Mouse (Mus musculus) midbrain, embryonic 13.5 days (tissue): ENCODE measurements around the gene Hist1h2bn. TPM values are rescaled to one million over a fixed set of nuclear protein-coding genes. Genes with fewer than 3 reads are reported as not detected.
"Not testable (repeated sequence)": the region's sequence is repeated elsewhere in the genome, so short reads cannot be mapped to it uniquely, and the experiment has no call there.

ENCODE experiments used
- ATAC-seq: fragments of 200-750 bp; cut with Nextera tagmentation; 2 replicates; pipeline ENCODE4 v1.8.0; 2017; ENCODE audit warnings: mild to moderate bottlenecking, moderate TSS enrichment, moderate library complexity
- H3K27ac ChIP-seq: fragments of 300-500 bp; sonication (generic); 2 replicates; pipeline ENCODE4 v1.5.1; 2015; ENCODE audit warnings: inconsistent platforms, mild to moderate bottlenecking, moderate library complexity
- H3K27me3 ChIP-seq: fragments of 300-500 bp; sonication (generic); 2 replicates; pipeline ENCODE4 v1.6.1; 2015; ENCODE audit warnings: mild to moderate bottlenecking, inconsistent platforms
- H3K36me3 ChIP-seq: fragments of 300-500 bp; sonication (generic); 2 replicates; pipeline ENCODE4 v1.6.1; 2015; ENCODE audit warnings: mild to moderate bottlenecking, inconsistent platforms
- H3K4me1 ChIP-seq: fragments of 300-500 bp; sonication (generic); replicated peaks from 2 replicates; pipeline ENCODE4 v1.6.1; 2015; ENCODE audit warnings: inconsistent platforms
- H3K4me2 ChIP-seq: fragments of 300-500 bp; sonication (generic); replicated peaks from 2 replicates; pipeline ENCODE4 v1.6.1; 2015; ENCODE audit warnings: moderate library complexity, mild to moderate bottlenecking, inconsistent platforms
- H3K4me3 ChIP-seq: fragments of 300-500 bp; sonication (generic); replicated peaks from 2 replicates; pipeline ENCODE4 v1.5.1; 2015; ENCODE audit warnings: mild to moderate bottlenecking, inconsistent platforms
- H3K9ac ChIP-seq: fragments of 300-500 bp; sonication (generic); replicated peaks from 2 replicates; pipeline ENCODE4 v1.6.1; 2015; ENCODE audit warnings: mild to moderate bottlenecking, inconsistent platforms
- H3K9me3 ChIP-seq: fragments of 300-500 bp; sonication (generic); 2 replicates; pipeline ENCODE4 v1.6.1; 2016; ENCODE audit warnings: mild to moderate bottlenecking, inconsistent platforms
- WGBS: fragments of 180-500 bp; shearing (Covaris S2); methylation state at CpG from one replicate; pipeline ENCODE4 v1.1.7; 2015; 5-methylcytosine and 5-hydroxymethylcytosine counted together
- microRNA-seq: library from miRNA; unstranded; fragments of <30 nt; microRNA quantifications from one replicate; pipeline ENCODE4, GENCODE M21; 2016
- polyA plus RNA-seq: library from polyadenylated mRNA; unstranded; fragments of >200 nt; fragmentation: Nextera tagmentation; extraction: Ambion mirVana; gene quantifications from 2 replicates; pipeline ENCODE4 v1.2.1, GENCODE M21; 2015

Hist1h2bn gene
- polyA plus RNA-seq, 1 experiment from 2014 or later: 2.5 TPM

GRCm38 (mm10) chr13:21786899-21787629 lies 33.1 kb downstream of the Hist1h2bn start, which contains the start of the genes Hist1h2an and Hist1h2bp:
Hist1h2an (minus strand) TSS chr13:21787218.
Hist1h2bp (plus strand) TSS chr13:21787461.
- not testable (repeated sequence) for H3K27me3 ChIP-seq, H3K9me3 ChIP-seq, H3K36me3 ChIP-seq
- peak within 1 kb of the TSS; percentile 61 for H3K9ac ChIP-seq
- ATAC-seq: peak; percentile 96
- peak within 1 kb of the TSS; percentile 84 for H3K27ac ChIP-seq
- H3K4me3 ChIP-seq: peak within 1 kb of the TSS; percentile 39
- peaks cover 41% of the 10 kb centered on the region for H3K4me1 ChIP-seq
- peak within 1 kb of the TSS; percentile 64 for H3K4me2 ChIP-seq
- under 1% methylated on average over 42 of the region's 63 CpGs for WGBS

- Histone ChIP-seq H3K4me3 (peak overlapping the region; percentile 39), H3K9ac (peak overlapping the region; percentile 41; the same call in 1 of the 2 replicates), H3K9me3 (no peaks in the 10 kb centered on the region), H3K4me1 (peaks cover 34% of the 10 kb centered on the region), H3K36me3 (no peaks in the 10 kb centered on the region), H3K27ac (peak overlapping the region; percentile 68), H3K27me3 (no peaks in the 10 kb centered on the region), H3K4me2 (peak overlapping the region; percentile 64)
- no peak for ATAC-seq
- 8% methylated on average over 17 of the region's 21 CpGs for WGBS
Observed at GRCm38 (mm10) chr13:21787760-21788593, 34.1 kb downstream of the Hist1h2bn start.

DNA sequence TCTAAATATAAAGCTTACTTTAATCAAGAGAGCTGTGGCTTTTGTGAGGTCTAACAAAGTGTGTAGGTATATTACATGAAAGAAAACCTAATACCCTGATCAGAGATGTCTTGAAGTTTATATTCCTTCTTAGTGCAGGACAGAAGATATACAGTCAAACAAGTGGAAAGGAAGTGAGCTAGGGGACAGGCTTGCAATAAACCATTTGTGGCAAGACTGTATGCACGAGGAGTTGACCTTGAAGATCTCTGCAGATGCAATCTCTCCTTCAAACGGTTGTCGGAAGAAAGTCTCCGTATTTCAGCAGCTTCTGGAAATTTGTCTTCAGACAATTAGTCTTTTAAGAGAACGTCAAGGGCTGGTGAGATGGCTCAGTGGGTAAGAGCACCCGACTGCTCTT lies 36.0 kb downstream of the Hist1h2bn start:
- H3K9ac ChIP-seq: no peak overlapping the region
- H3K36me3 ChIP-seq: no peaks in the 10 kb centered on the region
- ATAC-seq: no peak

DNA sequence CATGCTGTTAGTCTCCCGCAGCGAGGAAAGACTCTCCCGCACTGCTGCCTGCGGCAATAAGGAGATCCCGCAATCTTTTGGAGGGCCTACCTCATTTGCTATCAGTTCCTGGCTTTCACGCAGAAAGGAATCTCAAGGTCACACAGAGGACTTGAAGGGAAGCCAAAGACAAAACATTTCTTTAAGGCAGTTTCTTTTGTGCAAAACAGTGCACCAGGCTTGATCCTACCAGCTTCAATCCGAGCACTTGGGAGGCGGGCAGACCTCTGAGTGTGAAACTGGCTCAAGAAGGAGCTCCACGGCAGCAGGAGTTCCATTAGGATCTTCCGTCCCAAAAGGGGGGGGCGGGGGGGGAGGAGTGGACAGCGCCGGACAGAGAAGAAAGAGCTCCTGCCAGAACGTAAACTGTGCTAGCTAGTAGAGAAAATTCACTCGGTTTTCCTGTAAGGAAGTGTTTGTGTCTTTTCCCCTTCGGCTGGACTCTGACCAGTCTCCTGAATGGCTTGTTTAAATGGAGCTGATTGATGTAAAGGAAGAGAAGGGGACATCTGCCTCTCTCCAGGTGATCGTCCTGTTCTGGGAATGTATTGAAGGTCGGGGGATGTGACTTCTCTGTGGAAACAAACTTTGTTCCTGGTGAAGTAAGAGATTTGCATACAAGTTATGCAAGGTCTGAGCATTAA lies 36.8 kb downstream of the Hist1h2bn start:
- no peaks in the 10 kb centered on the region for H3K36me3 ChIP-seq
- H3K4me3 ChIP-seq: no peak overlapping the region
- H3K9me3 ChIP-seq: no peaks in the 10 kb centered on the region
- no peak overlapping the region for H3K27ac ChIP-seq
- peak overlapping the region; percentile 50; the same call in 1 of the 2 replicates for H3K9ac ChIP-seq
- H3K27me3 ChIP-seq: no peaks in the 10 kb centered on the region
- 7% methylated on average over 18 of the region's 18 CpGs for WGBS
- peak overlapping the region; percentile 33 for H3K4me2 ChIP-seq
- no peak for ATAC-seq
- peaks cover 23% of the 10 kb centered on the region for H3K4me1 ChIP-seq

More for the DNA sequence above, 36.0 kb downstream of the Hist1h2bn start:
- Histone ChIP-seq H3K4me3 (no peak overlapping the region), H3K4me2 (no peak overlapping the region), H3K9me3 (no peaks in the 10 kb centered on the region), H3K27me3 (no peaks in the 10 kb centered on the region), H3K4me1 (peaks cover 24% of the 10 kb centered on the region), H3K27ac (no peak overlapping the region)
- WGBS: 61% methylated on average over 6 of the region's 6 CpGs

DNA sequence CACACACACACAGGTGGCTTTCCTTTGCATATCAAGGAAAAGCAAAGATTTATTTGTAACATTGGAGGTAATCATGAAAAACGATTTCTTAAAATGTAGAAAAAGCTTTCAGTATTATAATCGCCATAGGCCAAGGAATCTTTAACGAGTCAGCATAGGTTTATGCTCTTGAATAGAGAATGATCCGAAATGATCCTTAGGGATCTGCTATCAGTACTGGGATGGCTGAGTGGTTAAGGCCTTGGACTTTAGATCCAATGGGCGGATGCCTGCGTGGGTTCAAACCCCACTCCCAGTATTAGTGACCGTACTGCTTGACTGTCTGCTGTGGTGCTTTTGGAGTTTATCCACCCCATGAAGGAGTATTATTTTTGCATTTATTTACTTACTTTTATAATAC lies 41.7 kb downstream of the Hist1h2bn start:
- no peak overlapping the region for H3K4me2 ChIP-seq

DNA sequence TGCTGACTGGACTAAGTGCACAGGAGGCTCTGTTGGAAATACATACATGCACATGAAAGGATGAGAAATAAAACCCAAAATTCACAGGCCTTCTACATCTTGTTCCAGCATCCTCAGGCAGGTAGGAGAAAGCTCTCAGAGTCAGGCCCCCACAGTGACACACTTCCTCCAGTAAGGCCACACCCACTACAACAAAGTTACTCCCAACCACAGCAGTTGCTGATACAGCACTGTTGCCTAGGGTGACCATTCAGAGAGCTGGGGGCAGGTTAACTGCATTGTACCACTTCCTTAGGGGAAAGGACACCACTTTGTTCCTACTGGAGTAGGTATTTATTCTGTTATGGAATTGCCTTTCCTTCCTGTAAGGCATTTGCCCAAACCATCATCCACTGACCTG lies 43.2 kb downstream of the Hist1h2bn start:
- not testable (repeated sequence) for H3K4me2 ChIP-seq, H3K27ac ChIP-seq, H3K9me3 ChIP-seq, ATAC-seq, H3K36me3 ChIP-seq, H3K4me3 ChIP-seq, H3K4me1 ChIP-seq, H3K9ac ChIP-seq, H3K27me3 ChIP-seq

More for the DNA sequence above, 41.7 kb downstream of the Hist1h2bn start:
- H3K27ac ChIP-seq: no peak overlapping the region
- no peak overlapping the region for H3K9ac ChIP-seq
- no peaks in the 10 kb centered on the region for H3K27me3 ChIP-seq
- H3K4me1 ChIP-seq: peaks cover 5% of the 10 kb centered on the region
- WGBS: 93% methylated on average over 7 of the region's 7 CpGs
- H3K9me3 ChIP-seq: no peaks in the 10 kb centered on the region
- no peaks in the 10 kb centered on the region for H3K36me3 ChIP-seq
- no peak for ATAC-seq
- H3K4me3 ChIP-seq: no peak overlapping the region

DNA sequence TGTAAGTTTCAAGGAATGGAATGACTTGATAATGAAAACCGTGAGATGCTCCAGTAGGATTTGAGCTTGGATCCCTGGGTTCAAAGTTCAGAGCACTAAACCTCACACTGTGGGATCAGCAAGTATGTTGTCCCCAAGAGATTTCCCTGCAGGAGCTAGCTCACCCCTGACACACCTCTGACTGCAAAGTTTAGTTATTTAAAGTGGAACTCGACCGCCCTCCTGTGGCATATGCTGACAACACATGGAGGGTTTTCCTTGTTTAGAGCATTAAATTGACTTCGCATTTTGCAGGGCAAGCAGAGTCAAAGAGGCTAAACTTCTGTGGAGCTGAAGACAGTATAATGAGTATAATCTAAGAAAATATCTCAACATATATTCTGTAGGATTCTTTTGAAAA lies 49.1 kb downstream of the Hist1h2bn start:
- peak; percentile 60; the same call in 1 of the 2 replicates for ATAC-seq

More for the DNA sequence above, 49.1 kb downstream of the Hist1h2bn start:
- H3K4me1 ChIP-seq, H3K9me3 ChIP-seq, H3K27me3 ChIP-seq, H3K36me3 ChIP-seq, H3K4me2 ChIP-seq, H3K4me3 ChIP-seq, H3K9ac ChIP-seq, H3K27ac ChIP-seq: not testable (repeated sequence)
- WGBS: no CpG with 5 or more reads among the region's 4 CpGs

Small RNA genes lying within 50 kb of the gene (microRNA-seq; reads per million reads assigned to microRNA genes)
- gene Gm44346 (not detected), gene Gm44357 (not detected), gene Gm44367 (not detected), gene Gm44454 (not detected)

Other genes with a start within 250 kb of the Hist1h2bn start
- 6.7 and 7.1 TPM in 2 replicates for gene Zkscan8, start 223.0 kb upstream of the Hist1h2bn start, polyA plus RNA-seq
- gene Olfr1366, start 211.3 kb upstream of the Hist1h2bn start, polyA plus RNA-seq: 0.17 and 0.23 TPM in 2 replicates
- 0.05 TPM in 1 of 2 replicates, not detected in the other for gene Olfr1535, start 194.2 kb upstream of the Hist1h2bn start, polyA plus RNA-seq
- not detected in 2 replicates for gene Olfr1364, start 172.4 kb upstream of the Hist1h2bn start, polyA plus RNA-seq
- not detected in 2 replicates for gene Olfr1362, start 140.1 kb upstream of the Hist1h2bn start, polyA plus RNA-seq
- gene Olfr11, start 111.6 kb upstream of the Hist1h2bn start, polyA plus RNA-seq: 0.05 TPM in 1 of 2 replicates, not detected in the other
- gene Olfr1361, start 90.7 kb upstream of the Hist1h2bn start, polyA plus RNA-seq: not detected in 2 replicates
- not detected in 2 replicates for gene Olfr1360, start 76.7 kb upstream of the Hist1h2bn start, polyA plus RNA-seq
- not detected in 2 replicates for gene Olfr1359, start 56.0 kb upstream of the Hist1h2bn start, polyA plus RNA-seq
- gene Hist1h2bl, start 38.0 kb upstream of the Hist1h2bn start, polyA plus RNA-seq: 1.8 TPM in 1 of 2 replicates, not detected in the other
- 12.9 and 37.4 TPM in 2 replicates for gene Hist1h2ai, start 37.7 kb upstream of the Hist1h2bn start, polyA plus RNA-seq
- gene Hist1h3h, start 36.5 kb upstream of the Hist1h2bn start, polyA plus RNA-seq: 10.8 and 11.5 TPM in 2 replicates
- gene Hist1h2bm, start 32.1 kb upstream of the Hist1h2bn start, polyA plus RNA-seq: 3.7 and 4.2 TPM in 2 replicates
- gene Hist1h4j, start 19.1 kb upstream of the Hist1h2bn start, polyA plus RNA-seq: 0.82 and 1.0 TPM in 2 replicates
- 1.1 and 3.0 TPM in 2 replicates for gene Hist1h4k, start 3.6 kb upstream of the Hist1h2bn start, polyA plus RNA-seq
- 22.2 and 26.2 TPM in 2 replicates for gene Hist1h2ak, start 296 bp upstream of the Hist1h2bn start, polyA plus RNA-seq
- gene Hist1h1b, start 26.5 kb downstream of the Hist1h2bn start, polyA plus RNA-seq: 11.8 and 15.6 TPM in 2 replicates
- gene Hist1h3i, start 29.2 kb downstream of the Hist1h2bn start, polyA plus RNA-seq: 79.2 and 91.2 TPM in 2 replicates
- 8.5 TPM in 1 of 2 replicates, not detected in the other for gene Hist1h2an, start 33.1 kb downstream of the Hist1h2bn start, polyA plus RNA-seq
- 0.66 and 1.7 TPM in 2 replicates for gene Hist1h2bp, start 33.3 kb downstream of the Hist1h2bn start, polyA plus RNA-seq
- 11.1 and 13.1 TPM in 2 replicates for gene Hist1h2bq, start 56.1 kb downstream of the Hist1h2bn start, polyA plus RNA-seq
- not detected in 2 replicates for gene Hist1h2ao, start 56.3 kb downstream of the Hist1h2bn start, polyA plus RNA-seq
- gene Hist1h4m, start 57.6 kb downstream of the Hist1h2bn start, polyA plus RNA-seq: not detected in 2 replicates
- gene Hist1h4n, start 78.1 kb downstream of the Hist1h2bn start, polyA plus RNA-seq: 11.0 and 11.2 TPM in 2 replicates
- 1,729 and 1,932 TPM in 2 replicates for gene Hist1h2ap, start 79.4 kb downstream of the Hist1h2bn start, polyA plus RNA-seq
- 11.3 and 12.2 TPM in 2 replicates for gene Hist1h2br, start 79.6 kb downstream of the Hist1h2bn start, polyA plus RNA-seq
- gene Zfp184, start 191.0 kb downstream of the Hist1h2bn start, polyA plus RNA-seq: 20.5 and 22.3 TPM in 2 replicates
- gene Pom121l2, start 227.1 kb downstream of the Hist1h2bn start, polyA plus RNA-seq: not detected in 2 replicates